Mouse (Mus musculus) activated CD4-positive, CD25-positive, alpha-beta regulatory T cell (primary cell): ENCODE data around the gene Inha. TPM values are rescaled to one million over a fixed set of nuclear protein-coding genes. Genes with fewer than 3 reads are reported as not detected.

Experiments used
- polyA plus RNA-seq, 2 experiments: library from polyadenylated mRNA; unstranded; fragments of 100-300 nt; shearing (Covaris generic); gene quantifications; one replicate each; pipeline ENCODE4 v1.2.1; 2017

Gene Inha
- not detected for polyA plus RNA-seq

DNA sequence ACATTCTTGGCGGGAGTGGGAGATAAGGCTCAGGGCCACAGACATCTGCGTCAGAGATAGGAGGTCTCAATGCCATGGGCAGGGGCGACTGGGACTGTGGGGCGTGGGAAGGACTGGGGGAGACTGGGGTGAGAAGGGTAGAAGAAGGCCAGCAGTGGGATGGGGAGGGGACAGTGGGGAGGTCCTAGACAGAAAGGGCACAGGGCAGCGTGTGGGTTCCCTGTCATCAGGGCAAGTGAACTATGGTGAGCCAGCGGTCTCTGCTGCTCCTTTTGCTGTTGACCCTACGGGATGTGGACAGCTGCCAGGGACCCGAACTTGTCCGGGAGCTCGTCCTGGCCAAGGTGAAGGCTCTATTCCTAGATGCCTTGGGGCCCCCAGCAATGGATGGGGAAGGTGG, at the start of gene Inha:
Inha (plus strand) TSS at position 72 of the 400 bp plus-strand sequence.

DNA sequence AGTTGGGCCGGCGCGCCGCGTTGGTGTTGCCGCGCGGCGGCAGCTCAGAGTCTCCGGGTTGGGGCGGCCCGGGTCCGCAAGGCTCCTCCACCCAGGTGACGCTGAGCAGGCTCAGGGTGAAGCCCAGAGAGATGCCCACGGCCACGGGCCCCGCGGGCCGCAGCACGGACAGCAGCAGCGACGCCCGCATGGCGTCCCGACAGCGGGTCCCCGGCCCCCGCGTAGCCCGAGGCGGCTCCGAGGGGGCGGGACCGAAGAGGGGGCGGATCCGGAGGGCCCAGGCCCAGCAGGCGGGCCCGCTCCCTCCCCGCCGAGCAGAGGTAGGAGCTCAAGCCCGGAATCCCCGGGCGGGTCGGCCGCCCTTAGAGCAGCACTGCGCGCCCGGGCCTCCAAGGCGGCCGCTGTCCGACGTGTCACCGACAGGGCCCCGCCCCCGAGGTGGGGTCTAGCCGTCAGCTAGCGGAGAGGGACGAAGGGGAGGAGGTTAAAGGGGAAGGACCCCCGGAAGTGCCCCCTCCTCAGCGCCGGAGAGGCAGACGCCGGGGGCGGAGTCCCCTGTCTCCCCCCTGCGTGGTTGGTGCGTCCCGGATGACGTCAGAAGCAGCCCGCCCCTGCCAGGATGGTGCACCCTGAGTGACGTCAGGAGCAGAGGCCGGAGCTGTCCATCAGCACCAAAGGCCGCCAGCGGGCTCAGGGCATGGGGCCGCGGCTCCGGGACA, 27.8 kb upstream of the Inha start, which contains the start of the genes Chpf and Tmem198:
Chpf (minus strand) TSS at position 392 of the 719 bp plus-strand sequence.
Tmem198 (plus strand) TSS at position 617 of the 719 bp plus-strand sequence.

GRCm38 (mm10) chr1:75505956-75506831, 683 bp upstream of the Inha start, which contains the start of gene Obsl1:
Obsl1 (minus strand) TSS chr1:75506452.

DNA sequence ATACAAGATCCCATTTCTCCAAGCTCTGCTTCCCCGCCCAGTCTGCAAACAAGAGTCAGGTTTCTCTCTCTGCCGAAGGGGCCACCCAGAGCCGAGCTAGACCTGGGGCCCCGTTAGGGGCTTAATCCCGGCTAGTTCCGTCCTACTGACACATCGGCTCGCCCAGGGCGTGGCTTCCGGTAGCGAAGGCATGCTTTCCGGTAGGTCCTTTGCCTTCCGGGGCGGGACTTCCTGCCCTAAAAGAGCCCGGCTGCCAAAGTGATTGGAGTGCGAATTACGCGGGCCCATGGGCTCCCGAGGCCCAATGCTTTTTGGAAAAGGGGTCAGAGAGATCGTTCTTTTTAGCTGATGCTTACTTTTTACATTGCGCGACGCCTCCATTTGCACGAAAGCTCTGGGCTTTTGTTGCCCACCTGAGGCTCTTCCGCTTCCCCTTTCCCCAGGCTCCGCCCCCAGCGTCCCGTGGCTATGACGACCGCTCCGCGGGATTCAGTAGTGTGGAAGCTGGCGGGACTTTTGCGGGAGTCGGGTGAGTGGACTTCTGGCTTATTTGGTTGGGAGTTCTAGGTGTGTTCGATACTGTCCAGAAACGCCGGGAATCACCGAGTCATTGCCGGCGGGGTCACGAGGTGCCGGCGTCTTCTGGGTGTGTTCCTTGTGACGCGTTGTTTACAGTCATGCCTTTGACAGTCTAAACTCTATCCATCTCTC, 14.6 kb downstream of the Inha start, which contains the start of gene Stk11ip:
Stk11ip (plus strand) TSS at position 209 of the 711 bp plus-strand sequence.

GRCm38 (mm10) chr1:75545965-75546956, 39.4 kb downstream of the Inha start, which contains the start of gene Slc4a3:
Slc4a3 (plus strand) TSS chr1:75546266.

Other genes with a start within 250 kb of the Inha start
- under 1 TPM; 0.18 to 0.71 TPM for gene Ptprn, start 242.6 kb upstream of the Inha start, polyA plus RNA-seq
- gene Resp18, start 228.7 kb upstream of the Inha start, polyA plus RNA-seq, result not detected
- gene Dnpep, start 189.1 kb upstream of the Inha start, polyA plus RNA-seq, result 10 to 100 TPM; 71.2 TPM
- under 1 TPM in 1 of 2 experiments, not detected in 1; 0.16 TPM for gene Des, start 146.7 kb upstream of the Inha start, polyA plus RNA-seq
- gene Speg, start 131.8 kb upstream of the Inha start, polyA plus RNA-seq, result under 1 TPM; 0.29 to 0.54 TPM
- gene Gmppa, start 71.1 kb upstream of the Inha start, polyA plus RNA-seq, result 10 to 100 TPM; 68.6 to 74.4 TPM
- under 1 TPM in 1 of 2 experiments, not detected in 1; 0.07 TPM for gene Asic4, start 56.6 kb upstream of the Inha start, polyA plus RNA-seq
- 10 to 100 TPM; 24.7 to 38.0 TPM for gene Chpf, start 27.8 kb upstream of the Inha start, polyA plus RNA-seq
- gene Tmem198, start 27.5 kb upstream of the Inha start, polyA plus RNA-seq, result 1 to 10 TPM in 1 of 2 experiments, under 1 TPM in 1; 0.98 to 2.0 TPM
- gene Obsl1, start 625 bp upstream of the Inha start, polyA plus RNA-seq, result under 1 TPM in 1 of 2 experiments, not detected in 1; 0.10 TPM
- gene Stk11ip, start 14.5 kb downstream of the Inha start, polyA plus RNA-seq, result 10 to 100 TPM; 17.0 to 21.3 TPM
- gene Slc4a3, start 39.2 kb downstream of the Inha start, polyA plus RNA-seq, result under 1 TPM in 1 of 2 experiments, not detected in 1; 0.05 TPM